Mouse (Mus musculus) heart, adult 18-20 months (tissue): ENCODE measurements around the gene Hist1h3b. TPM values are rescaled to one million over a fixed set of nuclear protein-coding genes. Genes with fewer than 3 reads are reported as not detected.
"Not testable (repeated sequence)": the region's sequence is repeated elsewhere in the genome, so short reads cannot be mapped to it uniquely, and the experiment has no call there.

Experiments
- DNase-seq, 2 experiments: peaks; one replicate each; pipeline ENCODE4 v3.0.0; 2021 to 2022; ENCODE audit warnings: mixed read lengths in 1 of 2
- total RNA-seq, 2 experiments: library from RNA; stranded (reverse); gene quantifications; 2 replicates each; pipeline ENCODE4 v1.2.3; 2021

The Hist1h3b gene
- total RNA-seq, 2 experiments from 2014 or later: 8.3 to 10.5 TPM

GRCm38 (mm10) chr13:23755000-23755399 lies 2.9 kb downstream of the Hist1h3b start:
- no peak for DNase-seq

- peak; percentile 90 to 91 for DNase-seq
Observed at GRCm38 (mm10) chr13:23756790-23757189, 4.7 kb downstream of the Hist1h3b start, which contains the start of gene Hist1h4b. Hist1h4b (plus strand) TSS chr13:23757013.

- no peak for DNase-seq
Observed at GRCm38 (mm10) chr13:23757211-23757773, 5.2 kb downstream of the Hist1h3b start.

GRCm38 (mm10) chr13:23757921-23758320 lies 5.9 kb downstream of the Hist1h3b start:
- DNase-seq: no peak

GRCm38 (mm10) chr13:23759251-23759771 lies 7.2 kb downstream of the Hist1h3b start:
- no peak for DNase-seq

- DNase-seq: no peak
Observed at GRCm38 (mm10) chr13:23759916-23760239, 7.8 kb downstream of the Hist1h3b start.

GRCm38 (mm10) chr13:23760240-23760971 lies 8.3 kb downstream of the Hist1h3b start:
- no peak for DNase-seq

GRCm38 (mm10) chr13:23760972-23761864 lies 9.2 kb downstream of the Hist1h3b start, which contains the start of gene Hist1h4a:
Hist1h4a (minus strand) TSS chr13:23761230.
- peak; percentile 97 to 98 for DNase-seq

GRCm38 (mm10) chr13:23761871-23762821 lies 10.1 kb downstream of the Hist1h3b start, which contains the start of gene Hist1h3a:
Hist1h3a (minus strand) TSS chr13:23762386.
- peak; percentile 65 to 78 for DNase-seq

- DNase-seq: no peak
Observed at GRCm38 (mm10) chr13:23763242-23763585, 11.1 kb downstream of the Hist1h3b start.

- DNase-seq: peak; percentile 85
Observed at GRCm38 (mm10) chr13:23763586-23764323, 11.7 kb downstream of the Hist1h3b start, which contains the start of gene Hist1h1a. Hist1h1a (plus strand) TSS chr13:23763666.

GRCm38 (mm10) chr13:23764324-23765171 lies 12.5 kb downstream of the Hist1h3b start:
- DNase-seq: no peak

GRCm38 (mm10) chr13:23765172-23765513 lies 13.1 kb downstream of the Hist1h3b start:
- no peak for DNase-seq

GRCm38 (mm10) chr13:23766772-23767171 lies 14.7 kb downstream of the Hist1h3b start:
- DNase-seq: no peak

- no peak for DNase-seq
Observed at GRCm38 (mm10) chr13:23768834-23769397, 16.8 kb downstream of the Hist1h3b start.

GRCm38 (mm10) chr13:23769613-23770012 lies 17.5 kb downstream of the Hist1h3b start, which contains the start of gene Trim38:
Trim38 (plus strand) TSS chr13:23769913.
- not testable (repeated sequence) for DNase-seq

- DNase-seq: peak in 1 of 2 experiments; percentile 33
Observed at GRCm38 (mm10) chr13:23772561-23773313, 20.7 kb downstream of the Hist1h3b start.

- DNase-seq: no peak
Observed at GRCm38 (mm10) chr13:23778339-23778738, 26.3 kb downstream of the Hist1h3b start.
